Mouse (Mus musculus): Measurements from ENCODE around the gene Mapkapk2.

Mapkapk2 gene

GRCm38 (mm10) chr1:131015879-131016278 lies 81.7 kb downstream of the Mapkapk2 start:
- DNase-seq = no peak

GRCm38 (mm10) chr1:131015281-131015680 lies 82.3 kb downstream of the Mapkapk2 start:
- no peak for DNase-seq

- no peak for DNase-seq
These were observed 83.7 kb downstream of the Mapkapk2 start for GRCm38 (mm10) chr1:131013926-131014325.

- DNase-seq = no peak
These were observed 85.1 kb downstream of the Mapkapk2 start for GRCm38 (mm10) chr1:131012494-131012893.

GRCm38 (mm10) chr1:131010201-131011153 lies 87.1 kb downstream of the Mapkapk2 start:
- DNase-seq = no peak

GRCm38 (mm10) chr1:131006069-131006468 lies 91.6 kb downstream of the Mapkapk2 start:
- DNase-seq = no peak
